Mouse (Mus musculus) cerebellum, postnatal 25 days (tissue): ENCODE measurements around the gene Nek7.

Source experiments
- DNase-seq, 2 experiments: peaks; one replicate each; pipeline ENCODE4 v3.0.0; 2021; ENCODE audit warnings: mixed read lengths in 2 of 2

Nek7 gene

DNA sequence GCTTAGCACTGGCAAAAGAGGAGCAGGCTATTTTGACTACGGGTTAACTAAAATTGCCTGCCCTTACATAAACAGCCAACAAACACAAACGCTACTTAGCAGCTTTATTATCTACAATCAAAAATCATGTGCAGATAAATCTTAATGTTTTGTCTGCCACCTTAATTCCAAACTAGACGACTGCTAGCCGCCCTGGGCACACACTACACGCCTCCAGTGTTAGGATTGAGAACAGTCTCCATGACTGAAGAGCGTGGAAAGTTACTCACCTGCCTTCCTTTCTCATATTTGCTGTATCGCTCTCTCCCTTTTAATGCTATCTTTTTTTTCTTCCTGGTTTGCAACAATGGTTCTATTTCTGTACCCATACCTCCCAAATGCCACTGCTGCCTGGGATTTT lies 12.1 kb downstream of the Nek7 start:
- DNase-seq: no peak

- DNase-seq: no peak
These were observed 13.2 kb downstream of the Nek7 start for GRCm38 (mm10) chr1:138606771-138607170.

- DNase-seq: no peak
These were observed 15.2 kb downstream of the Nek7 start for GRCm38 (mm10) chr1:138604736-138605135.

DNA sequence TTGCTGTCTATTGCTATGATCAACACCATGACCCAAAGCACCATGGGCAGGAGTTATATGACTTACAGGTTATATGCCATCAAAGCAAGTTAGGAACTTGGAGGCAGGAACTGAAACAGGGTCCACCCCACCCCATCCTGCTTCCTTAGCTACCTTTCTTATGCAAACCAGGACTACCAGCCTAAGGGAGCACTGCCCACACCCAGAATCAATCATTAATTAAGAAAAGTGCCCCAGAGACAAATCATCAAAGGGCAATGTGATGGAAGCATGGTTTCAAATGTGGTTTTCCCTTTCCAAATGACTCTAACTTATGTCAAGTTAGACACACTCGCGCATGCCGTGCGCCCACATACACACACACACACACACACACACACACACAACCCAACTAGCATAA lies 16.0 kb downstream of the Nek7 start:
- no peak for DNase-seq

DNA sequence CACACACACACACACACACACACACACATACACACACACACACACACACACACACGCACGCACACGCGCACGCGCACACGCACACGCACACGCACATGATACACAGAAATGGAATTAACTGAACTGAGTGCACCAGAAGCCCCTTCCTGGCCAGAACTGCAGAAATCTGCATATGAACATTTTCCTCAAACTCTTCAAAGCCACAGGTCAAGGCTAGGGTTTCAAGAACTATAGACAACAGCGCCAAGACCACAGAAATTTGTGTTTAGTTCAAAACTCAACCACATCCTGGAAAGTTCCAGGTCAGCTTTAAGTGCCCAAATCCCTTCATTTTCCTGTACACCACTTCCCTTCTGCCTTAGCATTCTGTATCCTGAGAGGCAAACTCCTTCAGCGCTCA lies 21.9 kb downstream of the Nek7 start:
- no peak for DNase-seq

DNA sequence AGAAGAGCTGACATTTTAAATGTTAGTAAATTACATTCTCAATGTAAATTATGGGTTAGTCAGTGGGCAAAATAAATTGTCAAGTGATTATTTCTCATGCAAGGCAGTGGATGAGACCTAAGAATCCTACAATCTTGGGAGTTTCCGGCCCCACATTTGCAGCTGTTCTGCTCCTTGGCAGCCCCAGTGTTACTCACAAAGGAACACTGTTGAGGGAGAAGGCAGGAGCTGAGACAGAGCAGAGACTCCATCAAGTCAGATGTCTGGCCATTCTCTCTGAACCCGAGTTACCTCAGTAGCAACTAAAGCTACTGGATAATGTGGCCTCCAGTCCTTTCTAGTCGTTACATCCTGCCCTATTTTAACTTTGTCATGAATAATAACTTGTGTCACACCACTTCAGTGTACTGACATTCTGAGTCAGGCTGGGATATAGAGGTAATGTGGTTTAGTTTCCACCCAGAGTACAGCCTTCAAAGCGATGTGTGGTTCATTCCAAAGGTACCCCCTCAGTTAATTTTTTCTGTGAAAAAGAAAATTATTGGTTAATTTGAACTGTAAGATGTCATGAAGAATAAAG lies 23.7 kb downstream of the Nek7 start:
- no peak for DNase-seq

DNA sequence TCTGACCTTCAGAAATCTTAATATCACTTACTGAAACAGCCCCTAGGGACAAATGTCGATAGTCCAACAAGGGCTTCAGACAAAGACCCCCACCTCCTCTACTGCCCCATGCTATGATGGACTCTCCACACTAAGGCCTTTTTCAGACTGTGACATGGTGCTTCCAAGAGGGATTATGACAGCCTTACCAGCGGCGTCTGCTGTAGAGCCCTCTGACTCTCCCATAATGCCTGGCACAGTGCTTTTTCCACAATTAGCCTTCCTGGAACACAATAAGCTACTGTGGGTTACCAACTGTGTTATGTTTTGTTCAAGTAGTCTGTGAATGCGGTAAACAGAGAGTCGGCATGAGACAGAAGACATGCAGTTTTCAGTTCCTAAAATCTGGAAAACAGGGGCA lies 25.0 kb downstream of the Nek7 start:
- no peak for DNase-seq

DNA sequence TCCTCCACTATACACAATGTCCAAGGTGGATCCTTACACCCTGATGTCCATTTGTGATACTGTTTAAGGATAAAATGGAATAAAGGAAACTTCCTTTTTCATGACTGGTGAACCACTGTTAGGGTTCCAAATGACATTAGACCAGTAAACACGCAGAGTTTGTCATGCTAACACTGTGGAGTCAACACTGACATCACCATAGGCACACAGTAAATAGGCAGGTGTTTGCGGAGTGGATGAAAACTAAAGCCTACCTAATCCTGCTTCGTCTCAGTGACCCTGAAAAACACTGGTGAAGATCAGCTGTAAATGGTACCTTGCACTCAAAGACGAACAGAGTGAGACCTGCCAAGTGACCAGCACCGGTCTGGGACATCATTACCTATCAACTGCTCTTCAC lies 26.0 kb downstream of the Nek7 start:
- DNase-seq: no peak

- DNase-seq: no peak
These were observed 27.5 kb downstream of the Nek7 start for GRCm38 (mm10) chr1:138592466-138592865.

GRCm38 (mm10) chr1:138590451-138591022 lies 29.4 kb downstream of the Nek7 start:
- no peak for DNase-seq

DNA sequence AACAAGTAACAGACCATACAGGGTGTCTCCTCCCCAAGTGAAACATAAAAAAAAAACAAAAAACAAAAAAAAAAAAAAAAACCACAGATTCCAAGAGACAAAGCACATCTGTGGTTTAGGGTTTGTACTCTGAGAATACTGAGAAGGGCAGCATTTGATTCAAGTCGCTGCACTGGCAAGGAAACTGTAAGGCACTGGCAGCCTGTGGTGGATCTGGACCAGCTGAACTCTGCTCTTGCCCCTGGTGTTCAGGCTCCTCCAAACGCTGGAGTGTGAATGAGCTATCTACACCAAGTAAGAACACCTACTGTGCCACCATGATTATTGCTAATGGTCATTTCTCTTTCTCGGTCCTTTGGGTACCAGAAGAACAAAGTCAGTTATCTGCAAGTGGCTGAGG lies 30.8 kb downstream of the Nek7 start:
- DNase-seq: no peak

GRCm38 (mm10) chr1:138587812-138588211 lies 32.1 kb downstream of the Nek7 start:
- DNase-seq: no peak

- no peak for DNase-seq
These were observed 33.0 kb downstream of the Nek7 start for GRCm38 (mm10) chr1:138586891-138587290.

GRCm38 (mm10) chr1:138584423-138585013 lies 35.4 kb downstream of the Nek7 start:
- no peak for DNase-seq

DNA sequence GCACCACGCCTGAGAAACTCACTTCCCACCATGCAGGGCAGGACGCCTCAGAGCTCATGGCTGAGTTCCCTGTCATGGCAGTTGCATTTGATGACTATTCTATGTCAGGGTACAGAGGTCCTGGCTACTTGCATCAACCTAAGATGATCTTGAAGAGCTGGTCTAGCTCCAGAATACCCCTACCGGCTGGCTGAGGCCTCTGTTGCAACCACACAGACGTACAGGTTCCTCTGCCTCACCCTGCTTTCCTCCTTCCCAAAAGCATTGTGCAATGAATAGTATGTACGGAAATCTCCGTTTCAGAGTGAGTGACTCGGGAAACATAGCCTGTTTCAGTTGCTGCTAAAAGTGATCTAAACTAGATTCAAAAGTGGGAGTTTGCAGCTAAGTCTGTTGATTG lies 37.7 kb downstream of the Nek7 start:
- DNase-seq: no peak

- DNase-seq: no peak
These were observed 40.0 kb downstream of the Nek7 start for GRCm38 (mm10) chr1:138579822-138580492.

DNA sequence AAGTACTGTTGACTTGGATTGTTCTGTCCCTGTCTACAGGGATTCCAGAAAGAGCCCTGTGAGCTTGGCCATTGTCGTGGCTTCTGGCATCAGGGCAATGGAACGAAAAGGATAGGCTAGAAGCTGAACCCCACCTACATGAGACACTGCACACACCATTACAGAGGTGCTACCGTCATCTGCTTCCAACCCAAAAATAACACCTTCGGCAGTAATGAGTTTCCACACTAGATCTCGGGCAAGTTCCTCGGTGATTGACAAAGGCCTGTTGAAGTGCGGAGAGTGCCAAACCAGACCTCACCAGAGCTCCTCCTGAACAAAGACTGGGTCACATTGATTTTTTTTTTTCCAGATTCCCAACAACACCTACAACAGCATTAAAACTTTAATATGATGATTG lies 40.7 kb downstream of the Nek7 start:
- DNase-seq: no peak

- DNase-seq: peak; percentile 30 to 40
These were observed 43.1 kb downstream of the Nek7 start for GRCm38 (mm10) chr1:138576803-138577202.

DNA sequence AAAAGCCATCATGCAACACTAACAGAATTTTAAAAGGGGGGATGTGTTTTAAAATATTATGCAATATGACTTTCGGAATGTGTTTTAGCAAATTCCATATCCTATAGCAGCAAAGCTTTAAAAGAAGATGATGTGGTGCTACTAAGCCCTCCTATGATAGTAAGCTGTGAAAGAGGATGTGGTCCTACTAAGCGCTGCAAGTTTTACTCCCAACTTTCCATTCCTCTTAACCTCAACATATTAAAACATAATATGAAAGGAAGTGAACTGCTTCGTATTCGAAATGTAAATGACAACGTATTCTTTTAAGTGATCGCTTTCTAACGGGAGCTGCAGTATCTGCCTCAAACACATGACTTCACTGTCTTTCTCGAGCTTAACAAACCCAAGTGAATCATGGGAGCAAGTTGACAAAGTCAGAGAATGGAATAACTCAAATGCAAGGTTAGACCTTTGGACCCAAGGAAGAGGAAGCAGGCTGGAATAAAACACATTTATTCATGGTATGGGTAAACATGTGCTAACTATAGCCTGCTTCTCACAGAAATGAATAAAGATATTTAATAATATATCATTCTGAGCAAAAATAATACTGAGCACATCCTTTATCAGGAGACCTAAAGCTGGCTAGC lies 43.8 kb downstream of the Nek7 start:
- no peak for DNase-seq

- no peak for DNase-seq
These were observed 44.3 kb downstream of the Nek7 start for GRCm38 (mm10) chr1:138575629-138576028.

- DNase-seq: no peak
These were observed 48.2 kb downstream of the Nek7 start for GRCm38 (mm10) chr1:138571565-138572361.

- DNase-seq: no peak
These were observed 48.9 kb downstream of the Nek7 start for GRCm38 (mm10) chr1:138571038-138571441.
